Mouse (Mus musculus) kidney, postnatal 14 days (tissue): Measurements from ENCODE around the gene Col1a1.
"Not testable (repeated sequence)": the region's sequence is repeated elsewhere in the genome, so short reads cannot be mapped to it uniquely, and the experiment has no call there.

Experiments
- DNase-seq: peaks from one replicate; pipeline ENCODE4 v3.0.0; 2022; ENCODE audit warnings: mixed read lengths

Col1a1 gene

GRCm38 (mm10) chr11:94939280-94939679, 3.3 kb downstream of the Col1a1 start:
- peak; percentile 83 for DNase-seq

- DNase-seq: no peak
Measured at GRCm38 (mm10) chr11:94941121-94941520, 5.1 kb downstream of the Col1a1 start.

- DNase-seq: no peak
Measured at GRCm38 (mm10) chr11:94941776-94942175, 5.8 kb downstream of the Col1a1 start.

GRCm38 (mm10) chr11:94942282-94943023, 6.4 kb downstream of the Col1a1 start:
- peak; percentile 41 for DNase-seq

- no peak for DNase-seq
Measured at GRCm38 (mm10) chr11:94943054-94943453, 7.0 kb downstream of the Col1a1 start.

GRCm38 (mm10) chr11:94944295-94944694, 8.3 kb downstream of the Col1a1 start:
- DNase-seq: no peak

- no peak for DNase-seq
Measured at GRCm38 (mm10) chr11:94945236-94945635, 9.2 kb downstream of the Col1a1 start.

- no peak for DNase-seq
Measured at GRCm38 (mm10) chr11:94952169-94952568, 16.1 kb downstream of the Col1a1 start.

GRCm38 (mm10) chr11:94955103-94955502, 19.1 kb downstream of the Col1a1 start:
- DNase-seq: no peak

GRCm38 (mm10) chr11:94957693-94958064, 21.7 kb downstream of the Col1a1 start:
- DNase-seq: no peak

- peak; percentile 88 for DNase-seq
Measured at GRCm38 (mm10) chr11:94958065-94958858, 22.2 kb downstream of the Col1a1 start.

GRCm38 (mm10) chr11:94962534-94963101, 26.6 kb downstream of the Col1a1 start:
- no peak for DNase-seq

- DNase-seq: no peak
Measured at GRCm38 (mm10) chr11:94967419-94967818, 31.4 kb downstream of the Col1a1 start, which contains the start of gene Hils1. Hils1 (plus strand) TSS chr11:94967593.

- DNase-seq: no peak
Measured at GRCm38 (mm10) chr11:94968187-94968586, 32.2 kb downstream of the Col1a1 start.

- not testable (repeated sequence) for DNase-seq
Measured at GRCm38 (mm10) chr11:94969709-94970108, 33.7 kb downstream of the Col1a1 start.

- peak; percentile 87 for DNase-seq
Measured at GRCm38 (mm10) chr11:94970210-94970943, 34.4 kb downstream of the Col1a1 start.

GRCm38 (mm10) chr11:94971895-94972615, 36.0 kb downstream of the Col1a1 start:
- no peak for DNase-seq

- no peak for DNase-seq
Measured at GRCm38 (mm10) chr11:94972887-94973286, 36.9 kb downstream of the Col1a1 start.

- no peak for DNase-seq
Measured at GRCm38 (mm10) chr11:94973313-94973712, 37.3 kb downstream of the Col1a1 start.

GRCm38 (mm10) chr11:94974951-94975350, 38.9 kb downstream of the Col1a1 start:
- DNase-seq: no peak

- DNase-seq: no peak
Measured at GRCm38 (mm10) chr11:94976199-94976598, 40.2 kb downstream of the Col1a1 start, which contains the start of gene Sgca. Sgca (minus strand) TSS chr11:94976327.
